Mouse (Mus musculus): ENCODE results near the gene Wdr26. TPM values are rescaled to one million over a fixed set of nuclear protein-coding genes. Genes with fewer than 3 reads are reported as not detected.

The Wdr26 gene
- total RNA-seq, 2 experiments from 2014 or later: 96.7 to 105 TPM

DNA sequence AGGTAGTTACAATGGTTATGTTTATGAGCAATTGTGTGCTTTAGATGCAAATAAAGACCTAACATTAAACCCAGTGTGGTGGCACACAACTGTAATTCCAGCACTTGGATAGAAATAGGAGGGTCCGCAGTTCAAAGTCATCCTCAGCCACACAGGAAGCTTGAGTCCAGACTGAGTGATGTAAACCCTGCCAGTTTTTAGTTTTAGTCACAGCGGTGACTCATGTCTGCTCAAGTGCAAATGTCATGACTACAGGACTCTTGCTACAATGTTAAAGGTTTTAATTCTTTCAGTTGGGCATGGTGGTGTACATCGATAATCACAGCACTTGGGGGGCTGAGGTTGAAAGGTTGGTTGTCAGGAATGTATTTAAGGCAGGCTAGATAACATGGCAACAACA is 85.9 kb downstream of the Wdr26 start:
- intact Hi-C loops (cut with DNase I): no loop called here
- DNase-seq: no peak

- intact Hi-C loops (cut with DNase I): no loop called here
- DNase-seq: no peak
These were observed 87.7 kb downstream of the Wdr26 start for GRCm38 (mm10) chr1:181124145-181124544.

Other genes starting within 250 kb of the Wdr26 start
- 10 to 100 TPM; 10.9 to 16.6 TPM for gene Ephx1, start 191.1 kb downstream of the Wdr26 start, total RNA-seq (2021)
- gene 9130409I23Rik, start 160.8 kb downstream of the Wdr26 start, total RNA-seq (2021): not detected
- gene Nvl, start 67.8 kb downstream of the Wdr26 start, total RNA-seq (2021): 1 to 10 TPM; 7.3 to 7.8 TPM
- 10 to 100 TPM; 32.2 to 32.7 TPM for gene Cnih4, start 67.3 kb downstream of the Wdr26 start, total RNA-seq (2021)
- gene Cnih3, start 140.6 kb upstream of the Wdr26 start, total RNA-seq (2021): not detected

Measured in gastrocnemius, postnatal 36 days (tissue).